Mouse (Mus musculus): ENCODE data around the gene Rgn.

Rgn gene

DNA sequence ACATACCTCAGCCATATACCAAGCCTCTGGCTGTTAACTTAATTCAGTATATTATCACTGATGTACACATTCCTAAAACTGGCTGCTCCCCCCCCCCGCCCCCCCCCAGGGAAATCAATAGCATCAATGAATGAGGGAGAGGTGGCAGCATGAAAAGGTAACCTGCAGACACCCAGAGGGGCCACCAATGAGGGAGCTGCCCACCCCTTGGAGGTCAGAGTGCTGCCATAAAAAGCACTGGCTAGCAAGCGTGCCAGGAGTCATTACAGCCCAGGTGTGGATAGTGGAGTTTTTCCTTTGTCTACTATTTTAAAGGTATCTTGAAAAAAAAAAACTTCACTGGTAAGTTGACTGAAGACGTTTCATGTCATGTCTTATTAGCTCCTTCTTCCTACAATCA is at the start of gene Rgn:
Gene Rgn (plus strand): TSS at position 256 of the 400 bp plus-strand sequence.
- in situ Hi-C loops (cut with MboI; ENCODE audit: low sequenced_read_pairs), result no loop called here

- in situ Hi-C loops (cut with MboI; ENCODE audit: low sequenced_read_pairs), result no loop called here
Measured at GRCm38 (mm10) chrX:20520290-20520939, 29.2 kb upstream of the Rgn start.

DNA sequence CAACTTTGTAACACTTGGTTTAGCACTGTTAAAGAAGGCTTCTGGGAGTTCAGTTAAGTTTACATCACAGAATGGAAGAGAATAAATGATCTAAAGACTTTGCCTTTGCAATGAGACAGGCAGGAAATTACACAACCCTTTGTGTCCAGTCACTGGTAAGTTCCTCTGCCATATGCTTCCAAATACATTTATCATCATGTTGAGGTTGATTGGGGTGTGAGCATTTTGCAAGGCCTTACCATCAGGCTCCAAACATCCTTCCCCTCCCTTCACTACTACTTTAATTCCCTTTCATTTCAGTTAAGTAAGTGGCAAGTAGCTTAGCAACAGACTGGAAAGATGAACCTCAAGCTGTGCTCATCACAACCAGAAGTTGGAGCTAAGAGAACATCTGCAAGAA is 28.0 kb upstream of the Rgn start:
- in situ Hi-C loops (cut with MboI; ENCODE audit: low sequenced_read_pairs), result no loop called here

DNA sequence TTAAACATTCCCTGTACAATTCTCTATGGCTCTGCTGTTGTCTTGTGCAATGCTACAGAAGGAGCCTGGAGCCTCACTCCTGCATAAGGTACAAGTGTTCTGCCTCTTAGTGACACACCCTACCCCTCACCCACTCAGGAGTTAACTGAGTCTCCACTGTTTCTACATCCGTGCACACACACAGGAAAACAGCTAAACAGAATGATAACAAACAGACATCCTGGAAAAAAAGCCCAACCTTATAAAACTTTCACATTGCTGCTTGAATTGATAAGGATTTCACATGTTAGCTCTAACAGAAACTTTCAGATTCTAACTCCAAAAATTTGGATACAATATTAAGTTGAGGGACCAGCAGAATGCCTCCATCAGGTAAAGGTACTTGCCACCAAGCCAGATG is 17.0 kb upstream of the Rgn start:
- in situ Hi-C loops (cut with MboI; ENCODE audit: low sequenced_read_pairs), result no loop called here

- in situ Hi-C loops (cut with MboI; ENCODE audit: low sequenced_read_pairs), result no loop called here
Measured at GRCm38 (mm10) chrX:20543867-20544266, 5.7 kb upstream of the Rgn start.

DNA sequence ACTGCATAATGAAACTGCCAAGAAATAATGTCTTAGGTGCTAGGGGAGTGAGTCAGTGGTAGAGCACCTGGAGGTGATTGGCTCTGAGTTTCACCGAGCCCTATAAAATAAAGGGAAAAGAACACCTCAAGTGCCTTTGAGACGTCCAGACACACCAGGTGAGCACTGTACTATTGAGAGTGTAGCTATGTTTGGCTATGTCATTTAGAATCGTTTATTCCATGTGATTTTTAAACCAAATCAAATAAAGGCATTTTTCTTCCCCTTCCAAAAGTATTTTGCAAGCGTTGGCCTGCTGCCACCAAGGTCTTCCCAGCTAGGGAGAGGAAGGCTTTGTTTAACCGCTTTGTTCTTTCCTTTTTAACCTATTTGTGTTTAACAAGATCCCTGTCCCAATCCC is 2.0 kb upstream of the Rgn start:
- in situ Hi-C loops (cut with MboI; ENCODE audit: low sequenced_read_pairs), result no loop called here

GRCm38 (mm10) chrX:20548011-20548879 is 1.3 kb upstream of the Rgn start:
- in situ Hi-C loops (cut with MboI; ENCODE audit: low sequenced_read_pairs), result no loop called here

- in situ Hi-C loops (cut with MboI; ENCODE audit: low sequenced_read_pairs), result no loop called here
Measured at GRCm38 (mm10) chrX:20548880-20549440, 627 bp upstream of the Rgn start.

GRCm38 (mm10) chrX:20552199-20552598 is 2.6 kb downstream of the Rgn start:
- in situ Hi-C loops (cut with MboI; ENCODE audit: low sequenced_read_pairs), result loop anchor here (25.0 kb wide), 1 partner anchor 540 kb away; no protein-coding TSS in a partner anchor

DNA sequence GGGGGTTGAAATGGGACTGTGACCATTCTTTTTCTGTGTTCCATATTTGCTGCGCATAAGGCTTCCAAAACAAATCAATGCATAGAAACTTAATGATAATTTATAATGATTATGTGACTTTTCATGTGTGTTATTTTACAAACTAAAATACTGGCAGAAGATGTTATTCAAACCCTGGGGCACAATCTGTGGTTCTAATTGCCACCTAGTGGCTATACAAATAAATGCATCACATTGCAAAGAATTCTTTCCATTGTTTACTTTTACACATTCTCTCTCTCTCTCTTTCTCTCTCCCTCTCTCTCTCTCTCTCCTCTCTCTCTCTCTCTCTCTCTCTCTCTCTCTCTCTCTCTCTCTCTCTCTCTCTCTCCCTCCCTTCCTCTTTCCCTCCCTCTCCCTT is 12.3 kb downstream of the Rgn start:
- in situ Hi-C loops (cut with MboI; ENCODE audit: low sequenced_read_pairs), result loop anchor here (25.0 kb wide), 1 partner anchor 550 kb away; no protein-coding TSS in a partner anchor

- in situ Hi-C loops (cut with MboI; ENCODE audit: low sequenced_read_pairs), result loop anchor here (25.0 kb wide), 1 partner anchor 552 kb away; no protein-coding TSS in a partner anchor
Measured at GRCm38 (mm10) chrX:20563941-20564340, 14.4 kb downstream of the Rgn start.

DNA sequence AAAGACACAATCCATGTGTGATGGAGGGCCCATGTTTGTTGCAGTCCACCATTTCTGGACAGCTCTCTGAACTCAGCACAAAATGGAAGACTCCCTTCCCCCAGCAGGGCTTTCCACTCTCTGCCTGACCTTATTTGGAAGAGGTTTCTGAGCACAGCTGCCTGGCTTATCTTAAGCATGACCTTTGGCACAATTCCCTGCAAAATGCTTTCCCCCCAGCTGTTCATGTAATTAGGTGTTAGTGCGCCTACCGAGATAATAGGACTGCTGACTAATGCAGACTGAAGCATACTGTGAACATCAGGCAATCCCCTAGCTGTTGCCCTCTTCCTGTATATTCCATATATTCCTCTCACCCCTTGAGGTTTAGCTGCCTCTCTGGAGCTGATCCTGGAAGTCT is 21.4 kb downstream of the Rgn start:
- in situ Hi-C loops (cut with MboI; ENCODE audit: low sequenced_read_pairs), result loop anchor here (25.0 kb wide), 1 partner anchor 559 kb away; no protein-coding TSS in a partner anchor

DNA sequence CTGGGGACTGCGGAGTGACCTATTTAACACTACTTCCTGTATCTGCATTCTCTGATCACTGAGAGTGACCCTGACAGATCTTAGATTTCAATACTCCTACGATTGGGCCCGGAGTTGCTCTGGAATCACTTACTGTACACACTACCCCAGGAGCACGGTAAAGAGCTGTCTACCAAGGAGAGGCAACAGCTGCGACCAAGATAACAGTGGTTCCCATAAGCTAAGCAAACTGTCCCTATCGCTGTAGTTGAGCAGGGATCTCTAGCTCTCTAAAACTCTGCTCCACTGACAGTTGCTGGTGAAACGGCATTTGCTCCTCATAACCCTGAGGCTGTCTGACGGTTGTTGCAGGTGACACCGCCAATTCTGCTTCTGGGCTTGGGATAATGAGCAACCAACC is 23.1 kb downstream of the Rgn start:
- in situ Hi-C loops (cut with MboI; ENCODE audit: low sequenced_read_pairs), result loop anchor here (25.0 kb wide), 1 partner anchor 560 kb away; no protein-coding TSS in a partner anchor

GRCm38 (mm10) chrX:20573927-20574326 is 24.3 kb downstream of the Rgn start:
- in situ Hi-C loops (cut with MboI; ENCODE audit: low sequenced_read_pairs), result loop anchor here (25.0 kb wide), 1 partner anchor 562 kb away; no protein-coding TSS in a partner anchor

- in situ Hi-C loops (cut with MboI; ENCODE audit: low sequenced_read_pairs), result no loop called here
Measured at GRCm38 (mm10) chrX:20587968-20588367, 38.4 kb downstream of the Rgn start.

DNA sequence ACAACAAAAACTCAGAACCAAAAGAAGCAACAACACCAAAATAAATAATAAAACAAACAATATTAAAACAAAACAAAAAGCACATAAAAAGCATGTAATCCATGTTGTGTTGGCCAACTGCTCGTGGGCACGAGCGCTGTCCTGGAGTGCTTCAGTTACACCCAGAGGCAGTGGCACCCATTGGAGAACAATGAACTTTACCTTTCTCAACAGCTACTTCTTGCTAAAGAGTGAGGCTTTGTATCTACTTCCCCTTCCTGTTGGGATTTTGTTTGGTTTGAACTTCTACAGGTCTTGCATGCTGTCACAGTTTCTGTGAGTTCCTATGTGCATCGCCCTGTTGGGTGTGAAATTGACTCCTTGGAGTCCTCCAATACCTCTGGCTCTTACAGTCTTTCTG is 58.9 kb downstream of the Rgn start:
- in situ Hi-C loops (cut with MboI; ENCODE audit: low sequenced_read_pairs), result no loop called here

Measured in CH12F3 (cell line).